Mouse (Mus musculus) layer of hippocampus, postnatal 36 days (tissue): ENCODE results near the gene Erf. TPM values are rescaled to one million over a fixed set of nuclear protein-coding genes. Genes with fewer than 3 reads are reported as not detected.

Experiments
- DNase-seq, 2 experiments: peaks; one replicate each; pipeline ENCODE4 v3.0.0; 2022
- total RNA-seq, 2 experiments: library from RNA; stranded (reverse); gene quantifications; 2 replicates each; pipeline ENCODE4 v1.2.3; 2021

The Erf gene
- total RNA-seq, 2 experiments from 2014 or later = 34.3 to 35.4 TPM

DNA sequence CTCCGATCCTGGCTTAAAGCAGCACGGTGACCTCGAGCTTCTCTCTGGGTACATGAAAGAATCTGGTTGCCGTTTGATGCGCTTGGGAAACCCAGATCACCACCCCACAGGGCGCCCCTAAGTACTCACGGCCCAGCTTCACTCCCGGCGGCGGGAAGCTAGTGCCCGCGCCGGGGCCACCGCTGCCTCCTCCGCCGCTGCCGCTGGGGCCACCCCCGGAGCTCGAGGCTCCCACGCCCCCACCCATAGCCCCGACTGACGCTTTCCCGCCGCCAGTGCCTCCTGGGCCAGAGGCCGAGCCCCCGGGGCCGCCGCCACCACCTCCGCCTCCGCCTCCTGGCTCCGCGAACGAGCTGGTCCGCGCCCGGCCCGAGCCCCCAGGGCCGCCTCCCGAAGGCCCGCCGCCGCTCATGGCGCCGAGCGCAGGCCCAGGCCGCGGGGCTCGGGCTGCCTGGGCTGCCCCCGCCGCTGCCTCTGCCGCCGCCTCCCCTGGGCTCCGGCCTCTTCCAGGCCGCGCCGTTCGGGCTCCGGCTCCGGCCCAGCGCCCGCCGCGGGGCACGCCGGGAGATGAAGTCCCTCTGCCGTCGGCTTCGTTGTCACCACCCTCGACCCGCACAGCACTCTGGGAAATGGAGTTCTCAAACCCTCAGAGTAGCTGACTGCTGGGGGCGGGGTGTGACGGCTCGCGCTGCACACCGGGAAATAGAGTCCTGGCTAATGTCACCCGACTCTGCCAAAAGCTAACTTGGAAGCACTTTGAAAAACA lies 13.1 kb downstream of the Erf start, which contains the start of gene Gsk3a:
Gene Gsk3a (minus strand): TSS at position 603 of the 766 bp plus-strand sequence.
- DNase-seq = peak; percentile 98

DNA sequence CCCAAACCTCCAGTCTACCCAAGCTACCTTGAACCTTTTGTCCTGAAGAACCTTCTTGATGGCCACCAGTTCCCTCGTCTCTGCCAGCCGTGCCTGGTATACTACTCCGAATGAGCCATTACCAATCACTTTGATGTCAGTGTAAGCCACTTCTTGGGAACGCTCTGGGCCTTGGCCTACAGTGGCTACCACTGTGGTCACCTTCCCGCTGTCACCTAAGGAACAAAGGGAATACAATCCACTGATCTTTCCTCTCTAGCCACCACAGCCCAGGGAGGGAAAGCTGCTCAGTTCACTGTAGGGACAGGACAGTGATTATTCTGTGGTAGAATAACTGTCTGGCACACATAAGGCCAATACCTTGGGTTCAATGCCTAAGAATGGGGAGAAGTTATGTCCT lies 15.0 kb downstream of the Erf start:
- DNase-seq = no peak

DNA sequence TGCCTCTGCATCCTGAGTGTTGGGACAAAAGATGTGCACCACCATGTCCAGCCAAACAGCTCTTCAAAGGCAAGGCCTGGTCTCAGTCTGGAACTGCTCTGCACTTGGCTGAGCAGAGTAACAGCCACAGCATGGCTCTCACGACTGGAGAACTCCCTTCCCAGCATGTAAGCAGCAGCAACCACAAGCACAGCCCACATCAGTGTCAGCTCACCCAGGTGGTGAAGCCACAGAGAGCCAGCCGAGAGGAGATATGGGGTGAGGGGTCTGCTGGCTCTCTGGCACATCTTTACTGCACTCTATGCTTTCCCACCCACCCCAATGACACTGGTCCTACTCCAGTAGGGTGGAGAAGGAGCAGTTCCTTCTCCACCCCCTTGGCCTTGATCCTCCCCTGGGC lies 17.5 kb downstream of the Erf start:
- DNase-seq = no peak

- no peak for DNase-seq
Measured at GRCm38 (mm10) chr7:25232101-25232648, 18.4 kb downstream of the Erf start.

DNA sequence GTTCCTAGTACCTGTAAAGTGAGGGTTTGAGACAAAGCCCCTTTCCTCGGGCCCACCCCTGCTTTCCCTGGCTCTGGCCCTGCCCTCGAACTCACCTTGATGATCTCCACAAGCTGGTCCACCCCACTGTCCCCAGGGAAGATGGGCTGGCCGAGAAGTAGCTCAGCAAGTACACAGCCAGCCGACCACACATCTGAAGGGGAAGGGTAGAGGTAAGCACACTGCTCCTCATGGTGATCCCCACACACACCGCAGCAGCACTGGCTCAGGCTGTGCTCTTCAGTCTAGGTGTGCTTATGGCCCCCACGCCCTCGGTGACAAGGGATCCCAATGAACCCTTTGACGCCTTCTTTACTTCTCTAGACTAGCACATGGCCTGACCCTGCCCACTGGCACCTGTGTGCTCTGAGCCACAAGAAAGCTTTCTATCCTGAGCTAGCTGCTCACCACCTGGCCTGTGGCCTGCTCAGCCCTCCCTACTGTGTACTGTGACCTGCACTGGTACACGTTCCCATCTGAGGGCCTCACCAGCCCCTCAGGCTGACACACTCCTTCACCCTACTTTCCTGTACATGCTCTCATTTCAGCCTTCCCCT lies 19.8 kb downstream of the Erf start:
- DNase-seq = no peak

DNA sequence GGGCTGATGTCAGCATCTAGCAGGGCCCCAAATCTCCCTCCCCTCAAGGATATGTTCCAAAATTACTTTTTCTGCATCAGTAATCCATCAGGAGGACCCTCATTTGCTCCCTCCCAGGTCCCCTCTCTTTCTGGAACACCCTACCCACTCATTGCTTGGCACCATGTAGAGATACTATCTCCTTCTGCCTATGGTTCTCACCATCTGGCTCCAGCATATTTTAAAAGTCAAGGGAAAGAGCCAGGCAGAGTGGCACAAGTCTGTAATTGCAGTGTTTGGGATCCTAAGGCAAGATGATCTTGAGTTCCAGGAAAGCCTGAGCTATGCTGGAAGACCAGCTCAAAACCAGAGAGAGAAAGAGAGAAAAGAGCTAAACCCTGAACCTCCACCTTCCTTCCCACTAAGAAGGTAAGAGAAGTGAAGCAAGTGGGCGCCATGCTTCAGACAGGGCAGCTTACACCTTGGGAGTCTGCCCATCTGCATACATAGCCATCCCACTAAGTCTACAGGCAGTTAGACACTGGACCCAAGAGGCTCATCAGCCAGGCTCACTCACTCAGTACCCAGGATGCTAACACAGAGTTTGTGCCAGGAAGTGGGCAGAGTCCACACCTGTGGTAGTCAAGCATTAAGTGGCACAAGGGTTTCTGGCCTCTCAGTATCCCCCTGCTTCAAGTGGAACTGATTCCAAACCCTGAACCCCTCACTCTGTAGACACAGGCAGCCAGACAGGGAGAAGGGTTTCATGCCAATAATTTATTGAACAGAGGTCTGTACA lies 22.8 kb downstream of the Erf start:
- no peak for DNase-seq

- no peak for DNase-seq
Measured at GRCm38 (mm10) chr7:25222275-25222967, 28.1 kb downstream of the Erf start.

DNA sequence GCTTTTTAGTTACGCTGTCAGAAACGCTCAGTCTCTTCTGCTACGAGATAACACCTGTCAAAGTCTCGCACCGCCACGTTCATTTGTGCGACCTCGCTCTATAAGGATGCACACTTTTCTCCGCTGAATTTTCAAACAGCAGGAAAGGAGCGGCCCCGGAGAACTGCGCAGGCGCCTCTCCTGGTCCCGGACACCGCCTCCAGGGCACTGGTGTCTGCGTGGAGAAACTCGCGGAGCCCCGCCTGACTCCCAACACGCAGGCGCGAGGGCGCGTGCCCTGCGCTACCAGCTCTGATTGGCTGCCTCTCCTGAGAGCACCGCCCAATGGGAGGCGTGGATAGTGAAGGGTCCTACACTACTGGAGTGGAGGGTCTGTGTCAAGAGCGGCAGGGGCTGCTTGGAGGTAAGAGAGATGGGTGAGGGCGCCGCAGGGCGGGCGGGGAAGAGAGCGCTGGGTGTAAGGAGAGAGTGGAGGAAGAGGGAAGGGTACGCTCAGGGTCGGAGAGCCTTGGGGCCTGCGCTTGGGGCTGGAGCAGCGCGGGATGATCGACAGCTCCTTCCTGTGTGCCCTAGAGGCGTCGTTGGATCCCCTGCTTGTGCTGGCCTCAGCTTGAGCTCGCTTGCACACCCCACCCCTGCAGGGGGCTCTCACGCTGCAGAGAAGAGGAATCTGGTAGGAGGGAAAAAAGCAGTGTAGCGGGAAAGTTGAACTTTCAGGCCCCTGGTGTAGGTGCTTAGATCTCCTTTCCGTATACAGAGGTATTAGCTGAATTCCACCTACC lies 29.3 kb downstream of the Erf start, which contains the start of gene Zfp526:
Gene Zfp526 (plus strand): TSS at position 324 of the 782 bp plus-strand sequence.
- peak; percentile 96 to 99 for DNase-seq

DNA sequence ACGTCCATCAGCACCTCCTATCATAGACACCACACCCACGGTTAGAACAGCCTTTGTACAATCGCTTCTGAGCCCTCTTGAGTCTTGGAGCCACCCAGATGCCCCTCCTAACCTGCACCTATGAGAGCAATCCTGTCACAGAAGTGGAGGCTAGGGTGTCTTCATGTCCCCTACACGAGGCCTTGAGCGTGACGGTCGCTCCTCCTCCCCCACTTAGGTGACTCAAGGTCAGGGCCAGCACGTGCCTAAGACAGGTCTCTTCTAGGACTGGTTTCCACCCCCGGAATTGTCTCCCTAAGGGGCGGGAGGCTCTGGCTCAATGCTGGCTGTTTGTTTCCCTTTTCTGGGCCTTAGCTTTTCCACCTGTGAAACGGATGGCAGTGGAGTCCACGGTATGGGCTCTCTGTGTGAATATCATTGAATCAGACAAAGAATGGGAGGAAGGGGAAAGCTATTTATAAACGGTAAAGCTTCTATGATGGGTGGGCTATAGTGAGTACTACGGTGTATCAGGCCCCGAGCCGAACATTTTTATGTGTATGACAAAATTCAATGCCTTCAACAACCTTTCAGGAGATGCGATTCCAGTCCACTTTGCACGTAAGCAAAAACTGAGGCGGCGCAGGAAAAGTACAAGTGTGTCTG lies 30.0 kb downstream of the Erf start, which contains the start of gene Dedd2:
Gene Dedd2 (minus strand): TSS at position 159 of the 645 bp plus-strand sequence.
- no peak for DNase-seq

DNA sequence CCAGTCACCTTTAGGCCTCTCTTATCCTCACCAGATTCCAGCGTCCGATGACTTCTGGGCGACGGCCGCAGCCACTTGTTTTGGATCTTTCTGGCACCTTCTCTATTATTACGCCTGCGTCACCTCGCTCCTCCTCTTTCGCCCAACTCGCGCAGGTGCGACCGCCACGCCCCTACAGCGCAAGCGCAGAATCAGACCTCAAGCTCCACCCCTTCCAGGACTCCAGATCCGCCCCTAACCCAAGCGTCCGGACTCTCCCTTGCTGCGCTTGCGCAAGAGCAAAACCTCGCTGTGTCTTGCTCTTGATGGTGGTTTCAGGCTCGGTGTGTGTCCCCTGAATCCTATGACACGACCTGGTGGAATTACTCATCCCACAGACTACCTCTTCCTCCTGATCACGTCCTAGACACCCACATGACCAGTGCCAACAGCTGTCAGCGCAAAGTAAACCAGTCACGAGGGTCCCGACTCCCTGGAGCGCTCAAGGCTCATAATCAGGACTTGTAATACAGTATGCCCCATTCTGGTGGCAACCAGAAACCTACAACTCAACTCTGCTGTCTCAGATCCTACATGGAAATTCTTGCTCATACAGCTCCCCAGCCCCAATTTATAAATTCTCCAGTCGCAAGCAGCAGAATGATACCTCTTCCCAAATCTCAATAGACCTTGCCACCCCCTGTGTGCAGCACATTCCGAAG lies 30.7 kb downstream of the Erf start:
- peak; percentile 96 for DNase-seq

DNA sequence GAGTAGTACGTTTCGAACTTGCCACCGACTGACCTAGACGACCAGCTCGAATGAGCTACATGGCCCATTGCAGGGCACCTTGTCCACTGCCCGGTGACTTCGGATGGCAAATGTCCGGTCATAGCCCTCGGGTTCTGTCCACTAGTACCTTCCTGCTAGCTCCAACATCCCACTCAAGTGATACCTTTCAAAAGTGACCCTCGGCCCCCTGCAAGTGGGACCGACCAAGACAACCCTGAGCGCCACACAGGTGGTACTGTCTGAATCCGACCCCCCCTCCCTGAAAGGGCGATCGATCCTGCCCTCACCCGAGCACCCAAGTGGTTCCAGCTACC lies 31.2 kb downstream of the Erf start:
- DNase-seq = no peak

GRCm38 (mm10) chr7:25218705-25219415 lies 31.7 kb downstream of the Erf start:
- peak; percentile 30 to 42 for DNase-seq

DNA sequence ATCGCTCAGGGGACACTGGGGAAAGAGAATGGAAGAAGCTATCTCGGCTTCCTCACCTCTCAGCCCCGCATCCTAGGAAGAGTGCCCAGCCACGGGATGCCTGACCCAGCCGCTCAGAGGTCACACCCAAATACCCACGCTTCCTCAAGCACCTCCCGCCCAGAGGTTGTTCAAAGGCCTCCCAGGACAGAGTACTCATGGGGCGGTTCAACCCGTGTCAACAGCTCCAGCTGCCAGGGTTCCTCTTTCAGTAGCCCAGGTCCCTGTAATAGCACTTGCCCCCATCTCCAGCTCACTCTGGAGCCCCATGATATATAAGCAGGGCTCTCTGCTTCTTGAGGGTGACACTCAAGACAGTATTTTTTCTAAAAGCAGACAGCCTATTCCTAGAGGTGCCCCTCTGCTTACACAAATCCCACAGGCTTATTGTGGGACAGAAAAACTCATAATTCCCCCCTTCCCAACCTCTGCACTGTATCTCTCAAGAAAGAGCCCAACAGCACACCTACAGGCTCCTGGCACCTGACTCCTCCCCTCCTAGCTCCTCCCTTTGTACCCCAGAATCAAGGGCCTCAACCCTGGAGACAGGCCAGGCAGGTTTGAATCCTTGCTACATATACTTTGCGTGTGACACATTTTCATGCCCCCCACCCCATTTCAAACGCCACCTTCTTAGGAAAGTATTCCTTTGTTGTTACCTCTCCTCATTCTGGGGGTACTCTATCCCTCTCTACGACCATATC lies 32.7 kb downstream of the Erf start:
- no peak for DNase-seq

DNA sequence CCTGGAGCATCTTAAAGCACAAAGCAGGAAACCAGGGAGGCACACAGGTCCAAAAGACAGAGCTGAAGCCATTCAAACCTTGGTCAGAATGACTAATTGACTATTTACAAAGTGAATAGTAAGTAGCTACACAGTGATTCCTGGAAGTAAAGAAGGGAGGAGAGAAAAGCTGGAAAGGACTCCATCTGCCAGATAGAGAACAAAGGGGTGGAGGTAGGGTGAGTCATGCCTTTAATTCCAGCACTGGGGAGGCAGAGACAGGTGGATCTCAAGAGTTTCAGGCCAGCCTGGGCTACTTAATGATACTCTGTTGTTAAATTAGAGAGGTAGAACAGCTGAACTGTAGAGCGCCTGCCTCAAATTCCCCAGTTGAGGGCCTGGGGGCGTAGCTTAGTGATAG lies 36.4 kb downstream of the Erf start:
- no peak for DNase-seq

DNA sequence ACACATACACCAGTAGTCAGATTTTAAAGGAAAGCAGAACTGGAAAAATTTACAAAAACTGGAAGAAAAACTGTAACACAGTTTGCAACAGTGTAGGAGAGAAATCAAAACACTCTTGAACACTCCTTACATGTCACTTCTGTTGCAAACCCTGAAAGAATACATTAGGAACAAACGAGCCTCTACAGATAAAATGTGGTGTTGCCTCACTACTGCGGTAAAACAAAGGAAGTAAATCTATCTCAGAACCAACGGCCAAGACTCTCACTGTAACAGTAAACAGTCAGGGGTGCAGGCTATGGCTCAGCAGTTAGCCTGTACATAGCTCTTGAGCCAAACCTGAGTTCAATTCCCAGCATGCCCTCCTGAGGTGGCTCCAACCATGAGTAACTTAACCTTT lies 37.5 kb downstream of the Erf start:
- no peak for DNase-seq

GRCm38 (mm10) chr7:25210482-25210881 lies 40.1 kb downstream of the Erf start:
- no peak for DNase-seq

GRCm38 (mm10) chr7:25209161-25209622 lies 41.4 kb downstream of the Erf start:
- DNase-seq = no peak

GRCm38 (mm10) chr7:25206094-25206830 lies 44.3 kb downstream of the Erf start:
- no peak for DNase-seq
